Mouse (Mus musculus) E14TG2a.4 (cell line): ENCODE results near the gene Ccdc14.

Experiments used
- CTCF ChIP-seq: conservative IDR thresholded peaks from 2 replicates; pipeline ENCODE4 v1.5.1; 2014; ENCODE audit warnings: low read length
- POU5F1 ChIP-seq: IDR thresholded peaks from 2 replicates; pipeline ENCODE4 v1.6.1; 2014; ENCODE audit warnings: low read length, borderline replicate concordance

DNA sequence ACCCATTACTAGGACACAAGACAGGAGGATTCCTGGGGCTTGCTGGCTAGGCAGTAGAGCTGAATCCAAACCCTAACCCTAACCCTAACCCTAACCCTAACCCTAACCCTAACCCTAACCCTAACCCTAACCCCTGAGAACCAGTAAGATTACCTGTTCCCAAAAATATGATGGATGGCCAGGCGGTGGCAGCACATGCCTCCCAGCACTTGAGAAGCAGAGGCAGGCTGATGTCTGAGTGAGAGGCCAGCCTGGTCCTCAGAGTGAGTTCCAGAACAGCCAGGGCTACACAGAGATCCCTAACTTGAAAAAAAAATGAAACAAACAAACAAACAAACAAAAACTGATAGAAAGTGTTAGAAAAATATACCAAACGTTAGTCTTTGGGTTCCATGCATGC, 52.5 kb downstream of the Ccdc14 start:
- no peak for TF ChIP-seq CTCF
- TF ChIP-seq POU5F1, result no peak
